Mouse (Mus musculus) heart, postnatal 0 days (tissue): Measurements from ENCODE around the gene Mrpl48.

Experiments
- CTCF ChIP-seq: IDR thresholded peaks from 2 replicates; pipeline ENCODE4 v1.5.1; 2016; ENCODE audit warnings: antibody characterized with exemption, control low read depth, low read depth
- EP300 ChIP-seq: IDR thresholded peaks from 2 replicates; pipeline ENCODE4 v1.6.1; 2016; ENCODE audit warnings: antibody characterized with exemption, low read depth

DNA sequence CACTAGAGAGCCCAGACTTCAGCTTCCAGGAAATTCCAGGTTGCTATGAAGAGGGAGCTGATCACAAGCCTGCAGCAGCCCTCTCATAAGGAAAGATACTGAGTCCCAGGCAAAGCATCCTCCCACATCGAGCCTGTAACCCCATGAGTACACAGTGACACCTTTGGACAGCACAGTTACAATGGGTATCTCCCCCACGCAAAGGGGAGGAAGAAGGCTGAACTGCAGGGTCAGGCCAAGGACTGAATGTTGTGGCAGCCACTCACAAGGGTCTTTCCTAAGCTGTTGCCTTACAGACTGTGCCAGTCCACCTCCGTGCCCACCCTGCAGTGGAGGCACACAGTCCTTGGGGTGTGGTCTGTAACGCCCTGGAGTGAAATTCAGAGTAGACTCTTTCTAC lies 101.6 kb downstream of the Mrpl48 start:
- TF ChIP-seq CTCF (no peak), EP300 (no peak)
